Mouse (Mus musculus) ovary, postnatal 14 days (tissue): Measurements from ENCODE around the gene Nudt17.
"Not testable (repeated sequence)": the region's sequence is repeated elsewhere in the genome, so short reads cannot be mapped to it uniquely, and the experiment has no call there.

Source experiments
- DNase-seq: peaks from one replicate; pipeline ENCODE4 v3.0.0; 2022; ENCODE audit warnings: low spot score

Gene Nudt17

DNA sequence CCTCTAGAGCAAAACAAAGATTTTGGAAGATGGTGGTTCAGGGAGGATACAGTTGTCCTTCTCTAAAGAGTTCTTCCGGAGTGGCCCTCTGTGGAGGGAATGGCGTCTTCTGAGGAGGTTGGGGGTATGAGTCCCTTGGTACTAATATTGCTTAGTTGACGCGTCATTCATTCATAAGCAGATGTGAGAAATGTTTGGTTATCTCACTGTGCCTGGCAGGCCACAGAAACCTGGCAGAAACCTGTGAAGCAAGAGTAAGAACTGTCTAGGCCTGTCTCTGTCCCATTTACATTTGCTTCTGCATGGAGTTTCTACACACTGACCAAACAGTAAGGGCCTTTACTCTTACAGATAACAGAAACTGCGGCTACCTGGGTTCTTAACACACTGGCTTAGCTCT, 36.8 kb downstream of the Nudt17 start:
- DNase-seq = no peak

DNA sequence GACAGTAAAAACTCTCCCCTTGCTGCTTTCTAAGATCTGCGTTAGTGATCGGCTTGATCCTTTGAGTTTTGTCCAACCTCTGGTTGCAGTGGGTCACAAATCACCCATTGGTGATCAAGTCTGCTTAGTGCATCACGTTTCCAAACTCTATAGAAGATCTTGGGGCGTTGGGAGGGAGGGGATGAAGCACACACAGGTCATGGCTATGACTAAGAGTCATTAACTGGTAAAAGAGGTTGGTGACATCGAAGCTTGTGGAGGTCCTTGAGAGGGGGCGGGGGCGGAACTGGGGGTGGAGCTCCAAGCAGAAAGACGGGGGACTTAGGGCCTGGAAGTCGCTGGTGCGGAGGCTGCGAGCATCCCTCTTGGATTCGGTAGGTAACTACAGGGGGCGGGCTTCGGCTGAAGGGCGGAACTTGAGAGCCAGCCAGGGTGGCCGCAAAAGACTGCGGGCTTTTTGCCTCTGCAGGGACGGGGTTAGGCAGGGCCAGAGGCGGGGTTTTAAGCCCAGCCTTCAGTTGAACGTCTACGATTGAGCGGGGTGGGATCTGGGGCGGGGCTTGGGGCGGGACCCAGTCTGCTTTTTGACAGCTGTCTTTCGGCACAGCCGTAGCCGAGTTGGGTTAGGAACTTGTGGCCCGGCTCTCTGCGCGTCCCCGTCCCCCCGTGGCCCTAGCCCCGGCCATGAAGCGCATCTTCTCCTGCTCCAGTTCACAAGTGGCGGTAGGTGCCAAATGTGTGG, 38.5 kb downstream of the Nudt17 start, which contains the start of gene Ankrd35:
Ankrd35 (plus strand) TSS at position 405 of the 742 bp plus-strand sequence.
- peak; percentile 72 for DNase-seq

DNA sequence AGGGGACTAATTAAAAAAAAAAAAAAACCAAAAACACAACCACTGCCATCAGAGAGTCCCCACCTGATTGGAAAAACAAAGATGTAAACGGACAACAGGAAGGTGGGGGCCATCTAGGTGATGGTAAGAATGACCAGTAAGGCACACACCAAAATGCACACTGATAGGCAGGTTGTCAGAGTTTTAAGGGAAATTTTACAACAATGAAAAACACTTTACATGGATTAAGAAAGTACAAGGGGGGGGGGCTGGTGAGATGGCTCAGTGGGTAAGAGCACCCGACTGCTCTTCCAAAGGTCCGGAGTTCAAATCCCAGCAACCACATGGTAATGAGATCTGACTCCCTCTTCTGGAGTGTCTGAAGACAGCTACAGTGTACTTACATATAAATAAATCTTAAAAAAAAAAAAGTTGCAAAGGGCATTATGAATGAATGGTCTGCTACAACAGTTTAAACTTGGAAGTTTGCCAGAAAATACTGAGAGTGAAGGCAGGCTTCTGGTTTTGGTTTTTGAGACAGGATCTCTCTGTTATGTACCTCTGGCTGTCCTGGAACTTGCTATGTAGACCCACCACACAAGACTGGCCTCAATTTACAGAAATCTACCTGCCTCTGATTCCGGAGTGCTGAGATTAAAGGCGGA, 39.8 kb downstream of the Nudt17 start:
- no peak for DNase-seq

DNA sequence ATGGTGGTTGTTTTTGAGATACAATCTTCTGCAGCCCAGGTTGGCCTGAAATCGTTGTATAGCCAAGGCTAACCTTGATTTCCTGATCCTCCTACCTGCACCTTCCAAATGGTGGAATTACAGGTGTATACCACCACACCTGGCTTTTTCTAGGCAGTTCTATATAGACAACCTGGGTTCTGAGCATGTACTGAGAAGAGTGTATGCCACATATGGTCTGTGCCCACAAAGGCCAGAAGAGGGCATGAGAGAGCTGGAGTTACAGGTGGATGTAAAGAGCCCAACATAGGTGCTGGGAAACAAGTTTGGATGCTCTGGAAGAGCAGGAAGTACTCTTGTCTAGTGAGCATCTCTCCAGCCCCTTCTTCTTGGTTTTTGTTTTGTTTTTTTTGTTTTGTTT, 41.0 kb downstream of the Nudt17 start:
- DNase-seq = no peak

DNA sequence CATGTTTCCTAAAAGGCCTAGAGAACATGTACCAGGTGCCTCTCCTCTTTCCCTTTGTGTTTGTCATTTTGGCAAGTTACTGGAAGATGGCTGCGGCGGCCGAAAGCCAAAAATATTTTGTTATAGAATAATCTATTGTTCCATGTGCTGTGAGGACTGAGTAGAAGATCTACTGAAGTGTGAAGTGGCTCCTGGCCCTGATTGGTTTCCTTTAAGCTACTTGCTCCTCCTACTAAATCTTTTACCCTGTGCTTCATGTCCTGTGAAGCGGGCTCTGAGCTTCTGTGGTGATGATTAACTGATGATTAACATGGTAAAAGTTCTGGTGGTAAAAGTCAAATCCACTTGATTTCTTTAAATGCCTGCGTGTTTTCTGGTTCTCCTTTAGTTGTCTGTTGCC, 41.4 kb downstream of the Nudt17 start:
- no peak for DNase-seq

DNA sequence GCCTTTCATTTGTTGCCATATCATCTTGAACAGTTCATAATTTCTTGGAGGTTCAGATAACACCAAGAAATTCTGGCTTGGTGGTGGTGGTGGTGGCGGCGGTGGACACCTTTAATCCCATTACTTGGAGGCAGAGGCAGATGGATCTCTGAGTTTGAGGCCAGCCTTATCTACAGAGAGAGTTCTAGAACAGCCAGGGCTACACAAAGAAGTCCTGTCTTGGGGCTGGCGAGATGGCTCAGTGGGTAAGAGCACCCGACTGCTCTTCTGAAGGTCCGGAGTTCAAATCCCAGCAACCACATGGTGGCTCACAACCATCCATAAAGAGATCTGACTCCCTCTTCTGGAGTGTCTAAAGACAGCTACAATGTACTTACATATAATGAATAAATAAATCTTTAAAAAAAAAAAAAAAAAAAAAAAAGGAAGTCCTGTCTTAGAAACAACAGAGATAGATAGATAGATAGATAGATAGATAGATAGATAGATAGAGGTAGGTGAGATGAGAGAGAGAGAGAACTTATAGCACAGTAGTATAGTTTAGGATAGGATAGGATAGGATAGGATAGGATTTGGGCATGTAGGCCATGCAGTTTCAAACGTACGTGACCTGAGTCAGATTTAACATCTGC, 42.5 kb downstream of the Nudt17 start:
- not testable (repeated sequence) for DNase-seq

DNA sequence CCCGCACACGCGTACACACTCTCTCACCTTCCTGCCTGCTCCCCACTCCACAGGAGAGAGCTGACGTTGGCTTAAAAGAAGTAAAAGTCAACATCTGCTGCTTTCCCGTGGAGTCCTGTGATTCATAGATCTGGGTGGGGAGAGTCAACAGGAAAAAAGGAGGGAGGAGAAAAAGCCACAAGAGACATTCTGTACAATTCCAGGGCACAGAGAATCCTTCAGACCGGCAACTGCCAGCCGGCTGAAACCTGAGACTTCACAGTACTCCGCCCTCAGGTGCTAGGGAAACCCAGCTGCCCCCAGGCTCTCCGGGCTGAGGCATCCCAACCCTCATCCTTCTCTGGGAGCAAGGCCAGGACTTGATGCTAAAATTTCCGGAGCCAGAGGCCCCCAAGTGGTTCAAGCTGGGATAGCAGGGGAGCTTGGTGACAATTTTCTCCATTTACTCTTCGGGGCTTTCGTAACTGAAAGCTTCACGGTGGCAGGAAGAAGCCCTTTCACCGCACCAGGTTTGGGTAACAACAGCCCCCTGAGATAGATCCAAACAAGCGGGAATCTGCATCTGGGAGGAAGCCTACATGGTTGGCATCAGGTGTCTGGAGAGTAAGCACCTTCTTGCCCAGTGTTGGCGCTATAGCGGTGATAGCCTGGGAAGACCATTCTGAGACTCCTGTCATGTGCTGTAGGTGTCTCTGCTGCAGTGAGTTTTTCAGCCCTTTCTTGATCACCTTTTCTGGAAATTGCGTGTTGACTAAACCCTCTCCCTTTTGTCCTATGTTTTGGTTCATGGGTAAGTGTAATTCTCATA, 44.7 kb downstream of the Nudt17 start:
- DNase-seq = peak; percentile 80

DNA sequence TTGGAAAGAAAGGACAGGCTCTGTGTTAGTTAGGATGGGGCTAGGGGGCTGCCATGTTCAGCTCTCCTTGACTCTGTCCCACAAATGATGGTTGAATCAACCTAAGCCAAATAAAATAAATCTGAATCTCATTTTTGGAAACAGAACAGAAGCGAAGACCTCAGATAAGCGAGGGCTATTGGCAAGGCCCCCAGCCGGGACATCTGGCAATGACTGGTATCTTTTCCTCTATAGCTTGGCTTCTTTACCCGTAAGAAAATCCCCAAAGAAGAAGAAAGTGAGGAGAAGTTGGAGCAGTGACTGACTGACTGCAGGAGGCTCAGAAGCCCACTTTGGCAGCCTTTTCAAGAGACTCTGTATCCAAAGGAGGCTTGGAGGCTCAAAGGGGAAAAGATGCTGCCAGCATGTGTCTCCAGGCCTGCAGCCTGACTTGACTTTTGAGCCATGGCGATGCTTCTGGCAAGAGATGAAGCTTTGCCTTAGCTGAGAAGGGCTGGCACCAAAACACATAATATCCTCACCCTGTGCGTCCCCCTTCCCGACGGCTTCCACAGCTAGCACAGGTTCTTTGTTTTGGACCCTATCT, 45.5 kb downstream of the Nudt17 start:
- DNase-seq = no peak

DNA sequence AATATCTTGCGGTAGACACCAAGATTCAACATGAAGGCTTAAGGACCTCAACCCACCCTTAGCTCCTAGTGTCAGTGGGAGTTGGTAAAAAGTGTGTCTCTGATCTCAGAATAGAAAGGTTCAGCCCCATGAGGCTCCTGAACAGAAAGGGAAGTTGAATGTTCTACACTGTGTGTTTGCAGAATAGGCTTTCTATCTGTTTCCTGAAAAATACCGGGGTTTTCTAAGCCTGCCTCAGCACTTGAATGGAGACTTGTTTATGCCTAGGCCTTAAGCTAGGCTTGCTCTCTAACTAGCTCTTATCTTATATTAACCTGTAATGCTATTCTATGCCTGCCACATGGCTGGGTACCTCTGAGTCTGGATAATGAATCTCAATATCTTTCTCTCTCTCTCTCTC, 47.5 kb downstream of the Nudt17 start:
- DNase-seq = no peak
